Mouse (Mus musculus) thymus, adult 18-20 months (tissue): ENCODE results near the gene D17H6S53E.
"Not testable (repeated sequence)": the region's sequence is repeated elsewhere in the genome, so short reads cannot be mapped to it uniquely, and the experiment has no call there.

Source experiments
- DNase-seq, 2 experiments: peaks; one replicate each; pipeline ENCODE4 v3.0.0; 2022; ENCODE audit warnings: mixed read lengths in 2 of 2

D17H6S53E gene

GRCm38 (mm10) chr17:35102299-35102698 is 23.9 kb upstream of the D17H6S53E start:
- no peak for DNase-seq

DNA sequence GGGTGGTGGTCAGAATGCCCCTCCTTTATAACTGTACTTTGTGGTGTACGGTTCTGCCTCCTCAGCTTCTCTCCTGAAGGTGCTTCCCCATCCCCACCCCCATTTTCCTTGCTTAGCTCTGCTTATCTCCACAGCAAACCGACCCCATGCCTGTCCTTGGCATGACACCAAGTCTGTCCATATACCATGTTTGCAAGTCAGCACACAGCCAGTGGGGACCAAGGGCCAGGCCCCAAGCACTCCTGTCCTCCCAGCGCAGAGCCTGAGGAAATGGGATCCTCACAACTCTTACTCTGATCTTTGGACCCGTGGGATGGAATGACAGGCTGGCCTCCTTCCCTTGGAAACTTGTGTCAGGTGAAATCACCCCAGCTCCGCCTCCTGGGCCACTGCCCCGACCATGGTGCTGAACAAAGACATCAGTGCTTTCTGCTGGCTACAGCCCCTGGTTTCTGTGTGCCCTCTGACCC is 22.9 kb upstream of the D17H6S53E start:
- no peak for DNase-seq

DNA sequence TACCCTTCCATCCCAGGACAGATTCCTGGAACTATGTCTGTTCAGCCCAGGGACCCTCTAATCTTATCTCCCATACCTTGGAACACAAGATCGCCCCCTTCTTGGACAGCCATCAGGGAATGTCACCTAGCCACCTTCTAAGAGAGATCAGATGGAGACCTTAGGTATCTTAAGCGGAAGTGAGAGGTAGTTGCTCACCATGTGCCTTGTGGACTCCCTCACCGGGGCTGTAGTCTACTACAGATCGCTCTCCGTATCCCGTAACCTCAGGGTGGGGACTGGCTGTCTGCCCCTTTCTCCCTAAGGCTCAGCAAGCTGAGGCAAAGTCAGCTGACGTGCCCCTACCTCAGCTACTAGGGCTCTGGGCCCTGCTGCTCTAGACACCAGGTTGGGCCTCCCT is 22.1 kb upstream of the D17H6S53E start:
- DNase-seq: no peak

DNA sequence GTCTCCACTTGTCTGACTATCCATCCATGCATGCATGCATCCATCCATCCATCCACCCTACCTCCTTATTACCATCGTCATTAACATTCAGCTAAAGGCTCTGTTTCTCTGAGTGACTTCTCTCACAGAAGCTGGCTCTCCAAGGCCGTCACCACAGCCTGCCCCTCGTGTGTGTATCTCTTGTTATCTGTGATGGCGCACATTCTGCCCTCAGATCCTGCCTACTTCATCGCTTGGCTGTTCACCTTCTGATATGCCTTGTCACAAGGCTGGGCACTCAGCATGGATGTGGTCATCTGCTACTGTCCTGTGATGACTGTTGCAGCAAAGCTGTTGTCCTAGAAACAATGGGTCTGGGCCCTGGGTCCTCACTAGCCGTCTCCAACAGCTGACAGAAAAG is 21.4 kb upstream of the D17H6S53E start:
- DNase-seq: no peak

GRCm38 (mm10) chr17:35105740-35106389 is 20.3 kb upstream of the D17H6S53E start:
- DNase-seq: no peak

DNA sequence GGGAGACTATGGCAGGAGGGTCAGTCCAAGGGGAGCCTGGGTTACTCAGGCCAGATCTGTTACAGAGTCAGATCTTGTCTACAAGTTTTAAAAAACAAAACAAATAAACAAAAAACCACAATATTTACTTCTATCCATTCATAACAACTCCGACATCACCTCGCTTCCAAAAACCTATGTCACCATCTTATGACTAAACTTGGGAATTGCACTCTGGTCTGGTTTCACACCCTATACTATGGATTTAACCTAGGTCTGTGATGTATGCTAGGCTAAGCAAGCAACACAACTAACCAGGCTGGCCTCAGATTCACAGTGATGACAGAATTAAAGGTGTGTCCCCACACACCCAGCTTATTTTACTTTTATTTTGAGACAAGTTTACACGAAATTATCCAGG is 19.7 kb upstream of the D17H6S53E start:
- DNase-seq: no peak

DNA sequence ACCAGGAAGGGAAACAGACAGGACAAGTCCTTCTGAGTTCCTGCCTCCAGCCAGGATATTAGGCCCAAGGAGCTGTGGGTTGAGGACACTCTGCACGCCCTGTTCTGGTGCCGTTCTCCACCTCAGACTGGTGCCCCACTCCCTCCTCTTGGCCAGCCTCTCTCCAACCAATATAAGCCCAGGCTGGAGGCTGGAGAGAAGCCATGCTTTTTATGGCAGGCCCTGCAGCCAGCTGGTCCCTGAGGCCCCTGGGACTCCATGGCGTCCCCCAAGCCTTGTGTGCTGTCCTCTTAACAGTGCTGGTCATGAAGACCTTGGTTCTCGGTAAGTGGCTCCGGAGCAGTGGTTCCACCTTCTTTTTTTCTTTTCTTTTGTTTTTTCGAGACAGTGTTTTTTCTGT is 18.1 kb upstream of the D17H6S53E start, which contains the start of gene Ly6g5c:
Gene Ly6g5c (plus strand): TSS at position 183 of the 400 bp plus-strand sequence.
- no peak for DNase-seq

DNA sequence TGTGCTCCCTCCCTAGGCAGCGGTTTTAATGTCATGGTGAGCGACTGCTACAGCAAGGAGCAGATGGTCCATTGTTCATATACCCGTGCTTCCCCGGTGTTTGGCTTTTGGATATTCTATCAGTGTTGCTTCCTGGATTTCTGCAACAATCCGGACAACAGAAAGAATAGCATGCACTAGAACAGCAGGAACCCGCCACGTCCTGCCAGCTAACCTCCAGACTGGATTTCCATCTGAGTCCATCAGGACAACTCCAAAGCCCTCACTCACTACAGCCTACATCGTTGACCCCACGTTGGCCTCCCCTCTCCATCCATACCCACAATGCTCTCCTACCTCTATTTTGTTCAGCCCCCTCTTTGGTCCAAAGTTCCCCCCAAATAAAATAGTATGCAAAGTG is 14.4 kb upstream of the D17H6S53E start:
- no peak for DNase-seq

DNA sequence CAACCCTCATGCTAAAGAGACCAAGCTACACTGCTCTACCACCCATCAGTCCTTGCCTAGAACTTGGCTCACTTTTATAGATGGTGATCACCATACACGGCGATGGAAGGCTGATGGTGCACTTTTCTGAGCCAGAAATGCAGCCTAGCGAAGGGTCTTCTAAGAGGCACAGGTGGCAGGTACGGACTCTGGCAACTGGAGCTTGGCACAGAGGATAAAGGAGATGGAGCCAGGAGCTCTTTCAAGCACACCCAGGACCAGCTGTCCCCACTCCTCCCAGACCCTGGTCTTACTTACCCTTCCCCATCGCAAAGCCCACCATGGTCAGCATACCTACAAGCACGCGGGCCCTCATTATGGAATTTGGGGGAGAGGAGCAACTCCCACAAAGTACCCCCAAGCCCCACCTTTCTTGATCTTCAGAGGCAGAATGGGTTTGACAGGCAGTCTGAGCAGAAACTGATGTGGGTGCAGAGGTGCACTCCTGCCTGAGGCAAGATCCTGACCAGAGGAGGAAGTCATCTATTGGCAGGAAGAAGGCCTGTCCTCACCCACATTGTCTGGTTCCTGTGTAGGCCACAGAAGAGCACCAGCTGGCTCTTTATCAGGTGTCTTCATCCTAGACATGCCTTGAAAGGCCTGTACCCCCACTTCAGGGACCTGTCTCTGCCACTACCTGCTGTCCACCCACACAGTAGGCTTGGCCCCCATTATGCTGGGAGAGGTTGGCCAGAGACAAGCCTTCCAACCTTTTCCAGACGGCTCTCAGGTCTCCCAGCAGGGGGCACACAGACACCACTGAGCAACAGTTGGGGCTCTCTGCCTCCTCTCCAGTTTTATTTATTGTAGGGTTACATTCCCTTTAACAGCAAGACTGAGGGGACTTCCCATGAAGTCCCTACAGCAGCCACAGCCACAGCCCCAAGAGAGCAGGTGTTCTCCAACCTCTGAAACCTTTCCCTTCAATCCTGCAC is 10.8 kb upstream of the D17H6S53E start, which contains the start of gene Ly6g5b:
Gene Ly6g5b (minus strand): TSS at position 383 of the 974 bp plus-strand sequence.
- peak in 1 of 2 experiments; percentile 33 for DNase-seq

GRCm38 (mm10) chr17:35120745-35121142 is 5.4 kb upstream of the D17H6S53E start:
- no peak for DNase-seq

GRCm38 (mm10) chr17:35121143-35121799 is 4.9 kb upstream of the D17H6S53E start, which contains the start of gene Gpank1:
Gene Gpank1, plus strand, starts transcription at chr17:35121455.
- DNase-seq: peak; percentile 97 to 98

GRCm38 (mm10) chr17:35121871-35122303 is 4.3 kb upstream of the D17H6S53E start, which contains the start of gene Csnk2b:
Gene Csnk2b, minus strand, starts transcription at chr17:35122053.
- DNase-seq: peak in 1 of 2 experiments; percentile 39

DNA sequence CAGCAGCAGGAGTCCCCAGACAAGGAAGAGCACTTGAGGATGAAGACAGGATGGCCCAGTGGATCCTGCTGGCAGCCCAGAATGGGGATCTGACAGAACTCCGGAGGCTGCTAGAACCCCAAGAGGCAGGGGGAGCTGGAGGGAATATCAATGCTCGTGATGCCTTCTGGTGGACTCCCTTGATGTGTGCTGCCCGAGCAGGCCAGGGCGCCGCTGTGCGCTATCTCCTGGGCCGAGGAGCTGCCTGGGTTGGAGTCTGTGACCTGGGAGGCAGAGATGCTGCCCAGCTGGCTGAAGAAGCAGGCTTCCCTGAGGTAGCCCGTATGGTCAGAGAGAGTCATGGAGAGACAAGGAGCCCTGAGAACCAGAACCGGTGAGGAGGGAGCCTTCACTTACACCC is 2.9 kb upstream of the D17H6S53E start:
- not testable (repeated sequence) for DNase-seq

GRCm38 (mm10) chr17:35124261-35124896 is 1.8 kb upstream of the D17H6S53E start:
- DNase-seq: not testable (repeated sequence)

DNA sequence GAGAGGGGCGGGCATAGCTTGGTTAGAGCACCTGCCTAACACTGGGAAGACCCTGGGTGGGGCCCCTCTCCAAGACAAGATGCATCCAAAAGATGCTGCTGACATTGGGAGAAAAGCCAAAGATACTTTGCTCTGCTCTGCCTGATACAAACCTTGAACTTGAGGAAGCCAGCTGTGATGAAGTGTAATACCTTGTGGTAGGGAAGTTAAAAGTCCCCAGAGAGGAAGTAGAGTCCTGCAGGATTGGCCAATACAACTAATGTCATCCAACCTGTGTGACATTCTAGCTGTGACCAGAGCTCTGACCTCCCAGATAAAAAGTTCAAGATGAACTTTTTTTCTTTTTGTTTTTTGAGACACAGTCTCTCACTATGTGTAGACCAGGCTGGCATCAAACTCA is 1.1 kb upstream of the D17H6S53E start:
- DNase-seq: no peak

- DNase-seq: no peak
Observed at GRCm38 (mm10) chr17:35125578-35125977, 595 bp upstream of the D17H6S53E start.

GRCm38 (mm10) chr17:35127017-35127416 is 844 bp downstream of the D17H6S53E start:
- DNase-seq: no peak

GRCm38 (mm10) chr17:35128996-35129395 is 2.8 kb downstream of the D17H6S53E start:
- no peak for DNase-seq

DNA sequence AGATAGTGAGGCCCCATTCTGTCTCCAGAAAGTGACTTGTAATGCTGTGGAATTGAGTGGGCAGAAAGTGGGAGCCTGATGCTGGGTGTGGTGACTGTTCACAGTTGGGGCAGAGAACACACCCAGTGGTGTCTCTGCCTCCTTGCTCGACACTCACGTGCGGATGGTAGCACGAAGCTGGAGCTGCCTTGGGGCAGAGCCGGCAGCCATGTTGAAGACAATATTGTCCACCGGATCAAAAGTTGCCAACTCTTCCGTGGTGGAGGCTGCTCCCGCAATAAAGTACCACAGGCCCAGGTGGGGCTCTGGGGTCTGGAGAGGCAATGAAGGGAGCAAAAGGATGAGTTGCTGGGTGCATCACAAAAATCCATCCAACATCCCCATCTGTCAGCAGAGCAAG is 4.9 kb downstream of the D17H6S53E start:
- DNase-seq: no peak

DNA sequence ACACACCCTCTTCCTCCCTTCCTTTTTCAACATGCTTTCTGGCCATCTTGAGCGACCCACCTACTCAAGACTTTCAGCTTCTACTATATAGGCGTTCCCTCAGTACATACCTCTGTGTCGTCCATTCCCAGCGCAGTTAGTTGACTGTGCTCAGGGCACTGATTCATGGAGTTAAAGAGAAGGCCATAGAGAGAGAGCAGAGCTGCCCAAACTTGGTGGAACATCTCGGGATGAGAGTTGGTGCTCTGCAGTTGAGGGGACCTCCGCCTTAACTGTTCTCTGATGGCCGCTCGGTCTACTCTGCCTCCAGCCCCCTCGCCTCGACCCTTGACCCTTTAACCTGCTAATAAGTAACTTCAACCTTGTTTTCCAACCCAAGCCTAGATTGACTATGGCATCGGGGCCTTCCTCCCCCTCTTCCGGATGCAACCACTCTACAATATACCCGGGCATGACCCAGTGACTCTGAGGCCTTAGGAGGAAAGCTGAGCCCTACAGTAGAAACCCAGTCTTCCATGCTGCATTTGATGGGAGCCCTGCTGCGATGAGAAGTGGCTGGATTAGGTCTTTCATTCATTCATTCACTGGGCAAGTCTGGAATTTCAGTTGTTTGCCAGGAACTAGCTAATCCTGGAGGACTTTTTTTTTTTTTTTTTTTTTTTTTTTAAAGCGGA is 5.5 kb downstream of the D17H6S53E start, which contains the start of gene Apom:
Gene Apom (minus strand): TSS at position 551 of the 674 bp plus-strand sequence.
- DNase-seq: no peak

GRCm38 (mm10) chr17:35132174-35132560 is 6.0 kb downstream of the D17H6S53E start:
- DNase-seq: no peak

GRCm38 (mm10) chr17:35133517-35133916 is 7.3 kb downstream of the D17H6S53E start:
- DNase-seq: no peak
